Mouse (Mus musculus) spleen, adult 10 weeks (tissue): ENCODE results near the gene Socs7. TPM values are rescaled to one million over a fixed set of nuclear protein-coding genes. Genes with fewer than 3 reads are reported as not detected.

ENCODE experiments used
- polyA plus RNA-seq: library from polyadenylated mRNA; stranded (reverse); fragments of 350-450 nt; fragmentation: Illumina TruSeq; extraction: RNeasy Lipid Tissue Mini Kit (QIAGEN cat#74804); gene quantifications from one replicate; pipeline ENCODE4 v1.2.3, GENCODE M21; 2015; ENCODE audit warnings: low replicate concordance; ENCODE audit not compliant: insufficient read depth

The Socs7 gene
- polyA plus RNA-seq, result 14.6 TPM

GRCm38 (mm10) chr11:97361948-97362648 is at the start of gene Socs7:
Socs7 (plus strand) TSS chr11:97362551.

GRCm38 (mm10) chr11:97315504-97316503 is 46.5 kb upstream of the Socs7 start, which contains the start of gene Mrpl45:
Mrpl45 (plus strand) TSS chr11:97315716.

GRCm38 (mm10) chr11:97352027-97352684 is 10.2 kb upstream of the Socs7 start, which contains the start of gene Gpr179:
Gpr179 (minus strand) TSS chr11:97352077.

GRCm38 (mm10) chr11:97415330-97415711 is 53.0 kb downstream of the Socs7 start, which contains the start of gene Arhgap23:
Arhgap23 (plus strand) TSS chr11:97415533.

Other genes starting within 250 kb of the Socs7 start
- gene Tbx21, start 247.2 kb upstream of the Socs7 start, polyA plus RNA-seq, result 7.5 TPM
- 6.7 TPM for gene Tbkbp1, start 211.1 kb upstream of the Socs7 start, polyA plus RNA-seq
- 199 TPM for gene Kpnb1, start 174.7 kb upstream of the Socs7 start, polyA plus RNA-seq
- 51.2 TPM for gene Npepps, start 81.9 kb upstream of the Socs7 start, polyA plus RNA-seq
- gene Mrpl45, start 46.8 kb upstream of the Socs7 start, polyA plus RNA-seq, result 24.6 TPM
- gene Gpr179, start 10.5 kb upstream of the Socs7 start, polyA plus RNA-seq, result 0.07 TPM
- 14.1 TPM for gene Arhgap23, start 53.0 kb downstream of the Socs7 start, polyA plus RNA-seq
- gene 4933428G20Rik, start 137.8 kb downstream of the Socs7 start, polyA plus RNA-seq, result not detected
- gene Srcin1, start 213.6 kb downstream of the Socs7 start, polyA plus RNA-seq, result 0.03 TPM